Mouse (Mus musculus) G1E (cell line): ENCODE measurements at regions not wholly inside any gene's neighbourhood (a gene's known extent, or its start where the extent isn't known, plus 50 kb on each side); places are given as distances from the start of the nearest gene placed in this dataset.

ENCODE experiments used
- CTCF ChIP-seq: IDR thresholded peaks from 2 replicates; pipeline ENCODE4 v1.5.1; 2012; ENCODE audit warnings: low read depth, low read length, inconsistent platforms, mixed read lengths
- GATA1 ChIP-seq: IDR thresholded peaks from 2 replicates; pipeline ENCODE4 v1.6.1; 2012; ENCODE audit warnings: borderline replicate concordance, low read length, inconsistent platforms, mixed read lengths
- GATA2 ChIP-seq: IDR thresholded peaks from 2 replicates; pipeline ENCODE4 v1.6.1; 2012; ENCODE audit warnings: low read depth, low read length, inconsistent platforms, borderline replicate concordance
- POLR2AphosphoS5 ChIP-seq: IDR thresholded peaks from 2 replicates; pipeline ENCODE4 v1.6.1; 2012; ENCODE audit warnings: low read depth, low read length, inconsistent platforms; ENCODE audit not compliant: insufficient replicate concordance
- TAL1 ChIP-seq: conservative IDR thresholded peaks from 2 replicates; pipeline ENCODE4 v1.6.1; 2012; ENCODE audit warnings: low read depth, low read length, inconsistent platforms, mixed read lengths

DNA sequence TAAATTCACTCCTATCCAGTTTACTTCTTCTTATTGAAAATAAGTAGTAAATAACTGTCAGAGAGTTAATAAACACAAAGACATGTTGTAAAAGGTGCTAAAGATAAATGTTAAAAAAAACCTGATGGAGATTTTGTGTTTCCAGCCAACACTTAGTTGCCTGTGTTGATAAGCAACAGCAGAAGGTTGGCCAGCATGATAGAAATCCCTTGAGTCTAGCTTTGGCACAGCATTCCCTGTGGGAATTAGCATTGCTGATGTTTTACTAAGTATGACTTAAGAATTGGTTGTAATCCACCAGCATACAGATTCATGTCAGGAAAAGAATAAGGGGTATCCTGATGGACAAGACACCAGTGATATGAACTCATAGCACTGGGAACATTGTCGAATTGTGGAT is 594.3 kb downstream of the Plod2 start:
- no peak for TF ChIP-seq CTCF
- TF ChIP-seq TAL1: no peak
- TF ChIP-seq GATA2: no peak
- no peak for TF ChIP-seq GATA1
- TF ChIP-seq POLR2AphosphoS5: no peak
